ENCODE assay signal across 25 mouse cellular contexts in genomic region chr8:90576976-90577375, GRCm38 (mm10).
DNase-seq lines count a peak whose midpoint lies in the region; ATAC-seq lines count a peak whose summit lies in the region.
"Had no signal": no experiment of that assay in that cellular context is flagged by ENCODE, and none has a peak within 500 bp of the region (broad histone marks: within the 10 kb centered on the region; RNA-seq: fewer than 3 reads in every experiment).

No protein-coding gene starts in this region.

- intact Hi-C loops in left cerebral cortex, postnatal 4 days (cut with DNase I): no loop called here

- H3K4me1 ChIP-seq in forebrain, embryonic 13.5 days: peaks cover 18% of the 10 kb centered on the region
- no peaks in the 10 kb centered on the region for H3K4me1 ChIP-seq in forebrain, embryonic 10.5 days
- H3K4me1 ChIP-seq: heart, embryonic 13.5 days; kidney, embryonic 15.5 days; limb, embryonic 10.5 days; liver, embryonic 15.5 days; lung, embryonic 15.5 days; megakaryocyte, embryonic 14.5 days had no signal

- no peaks in the 10 kb centered on the region for H3K36me3 ChIP-seq in forebrain, embryonic 13.5 days (ENCODE audit: poor library complexity, severe bottlenecking)
- no peaks in the 10 kb centered on the region for H3K36me3 ChIP-seq in forebrain, embryonic 10.5 days (replicated peaks)
- H3K36me3 ChIP-seq: heart, embryonic 13.5 days; kidney, embryonic 15.5 days; limb, embryonic 10.5 days; liver, embryonic 15.5 days; lung, embryonic 15.5 days had no signal

- no peak for DNase-seq in forebrain, embryonic 10.5 days (ENCODE audit: extremely low spot score, low spot score)
- DNase-seq in left cerebral cortex, postnatal 4 days: peak; percentile 36
- no peak for DNase-seq in left cerebral cortex, adult 11 months (ENCODE audit: low spot score)
- peak; percentile 19 for DNase-seq in right cerebral cortex, postnatal 4 days
- no peak for DNase-seq in right cerebral cortex, adult 18-20 months
- DNase-seq in embryo, embryonic 10.5 days (ENCODE audit: low spot score): no peak
- DNase-seq: adrenal gland, postnatal 10 days; cerebellum, adult 8-10 months; cerebellum, postnatal 36 days; gastrocnemius, postnatal 25 days; heart, adult 2 months; kidney, postnatal 4 days; layer of hippocampus, adult 9-11 months; liver; lung, postnatal 36 days; thymus, adult 18-20 months; thymus, postnatal 4 days had no signal

- peak; percentile 97 for ATAC-seq in forebrain, embryonic 13.5 days
- ATAC-seq: intestine, postnatal 0 days had no signal

- no peaks in the 10 kb centered on the region for H3K27me3 ChIP-seq in forebrain, embryonic 13.5 days
- no peaks in the 10 kb centered on the region for H3K27me3 ChIP-seq in forebrain, embryonic 10.5 days (ENCODE audit: poor library complexity, severe bottlenecking)
- H3K27me3 ChIP-seq: heart, embryonic 13.5 days; kidney, embryonic 15.5 days; liver, embryonic 15.5 days; lung, embryonic 15.5 days; megakaryocyte, embryonic 14.5 days had no signal

- no peak overlapping the region for H3K4me3 ChIP-seq in forebrain, embryonic 13.5 days
- no peak overlapping the region for H3K4me3 ChIP-seq in forebrain, embryonic 10.5 days
- H3K4me3 ChIP-seq: heart, adult 2 months; heart, embryonic 13.5 days; kidney, embryonic 15.5 days; limb, embryonic 10.5 days; liver, embryonic 15.5 days; lung, embryonic 15.5 days; megakaryocyte, embryonic 14.5 days had no signal

- WGBS in forebrain, embryonic 13.5 days: 30% methylated on average over 4 of the region's 4 CpGs
- 94% methylated on average over 4 of the region's 4 CpGs for WGBS in forebrain, embryonic 10.5 days

- no peak overlapping the region for H3K4me2 ChIP-seq in forebrain, embryonic 13.5 days
- H3K4me2 ChIP-seq: heart, embryonic 13.5 days; kidney, embryonic 15.5 days; liver, embryonic 15.5 days; lung, embryonic 15.5 days had no signal

- H3K27ac ChIP-seq in forebrain, embryonic 13.5 days: peak overlapping the region; percentile 68
- H3K27ac ChIP-seq in forebrain, embryonic 10.5 days: no peak overlapping the region
- H3K27ac ChIP-seq: heart, adult 2 months; heart, embryonic 13.5 days; kidney, embryonic 15.5 days; limb, embryonic 10.5 days; liver, embryonic 15.5 days; lung, embryonic 15.5 days had no signal

- H3K9me3 ChIP-seq in forebrain, embryonic 13.5 days (replicated peaks): no peaks in the 10 kb centered on the region
- no peaks in the 10 kb centered on the region for H3K9me3 ChIP-seq in forebrain, embryonic 10.5 days
- H3K9me3 ChIP-seq: heart, embryonic 13.5 days; kidney, embryonic 15.5 days; limb, embryonic 10.5 days; liver, embryonic 15.5 days; lung, embryonic 15.5 days had no signal

- H3K9ac ChIP-seq in forebrain, embryonic 13.5 days: no peak overlapping the region
- H3K9ac ChIP-seq: heart, embryonic 13.5 days; kidney, embryonic 15.5 days; liver, embryonic 15.5 days; lung, embryonic 15.5 days had no signal

Comparison
In these comparisons a context has a peak if more than half of its experiments do, and no peak if none do; other contexts are left out.
1. DNase-seq: peak in left cerebral cortex, postnatal 4 days (single experiment) and right cerebral cortex, postnatal 4 days (single experiment); none in forebrain, embryonic 10.5 days (single experiment), left cerebral cortex, adult 11 months (single experiment), right cerebral cortex, adult 18-20 months (single experiment) and embryo, embryonic 10.5 days (single experiment).